15 mouse cellular contexts compared by ENCODE assay signal in genomic region chr2:123092726-123093125, GRCm38 (mm10).
"Had no signal": no experiment of that assay in that cellular context is flagged by ENCODE, and none has a peak within 500 bp of the region (broad histone marks: within the 10 kb centered on the region; RNA-seq: fewer than 3 reads in every experiment).

No protein-coding gene starts in this region.

- H3K4me2 ChIP-seq: liver, embryonic 13.5 days; midbrain, embryonic 12.5 days; midbrain, embryonic 15.5 days; neural tube, embryonic 12.5 days; neural tube, embryonic 15.5 days had no signal

- H3K27me3 ChIP-seq: liver, embryonic 13.5 days; midbrain, embryonic 12.5 days; midbrain, embryonic 15.5 days; neural tube, embryonic 12.5 days; neural tube, embryonic 15.5 days had no signal

- H3K4me1 ChIP-seq: liver, embryonic 13.5 days; midbrain, embryonic 12.5 days; midbrain, embryonic 15.5 days; neural tube, embryonic 12.5 days; neural tube, embryonic 15.5 days had no signal

- H3K4me3 ChIP-seq: liver, embryonic 13.5 days; midbrain, embryonic 12.5 days; midbrain, embryonic 15.5 days; neural tube, embryonic 12.5 days; neural tube, embryonic 15.5 days had no signal

- H3K9me3 ChIP-seq: liver, embryonic 13.5 days; midbrain, embryonic 12.5 days; midbrain, embryonic 15.5 days; neural tube, embryonic 12.5 days; neural tube, embryonic 15.5 days had no signal

- H3K9ac ChIP-seq: liver, embryonic 13.5 days; midbrain, embryonic 12.5 days; midbrain, embryonic 15.5 days; neural tube, embryonic 12.5 days; neural tube, embryonic 15.5 days had no signal

- DNase-seq: kidney, postnatal 14 days; kidney, postnatal 4 days; liver, embryonic 13.5 days; lung, adult 2 months; lung, postnatal 14 days; right cerebral cortex, adult 18-20 months; right cerebral cortex, postnatal 14 days; right cerebral cortex, postnatal 4 days; thymus, postnatal 25 days had no signal

- H3K27ac ChIP-seq: liver, embryonic 13.5 days; macrophage; midbrain, embryonic 12.5 days; midbrain, embryonic 15.5 days; neural tube, embryonic 12.5 days; neural tube, embryonic 15.5 days; stomach, postnatal 0 days had no signal

- ATAC-seq: midbrain, embryonic 15.5 days had no signal

- H3K36me3 ChIP-seq: liver, embryonic 13.5 days; midbrain, embryonic 12.5 days; midbrain, embryonic 15.5 days; neural tube, embryonic 12.5 days; neural tube, embryonic 15.5 days had no signal
